Mouse (Mus musculus) MEL (cell line): ENCODE measurements around the gene Pigx.

ENCODE experiments used
- BHLHE40 ChIP-seq: IDR thresholded peaks from 2 replicates; pipeline ENCODE4 v1.6.1; 2012; ENCODE audit warnings: low read depth, mild to moderate bottlenecking, inconsistent platforms, low read length, improper control_type of control experiment, borderline replicate concordance
- CHD1 ChIP-seq: IDR thresholded peaks from 2 replicates; pipeline ENCODE4 v1.6.1; 2012; ENCODE audit warnings: low read depth, mild to moderate bottlenecking, inconsistent platforms, low read length, improper control_type of control experiment
- CHD2 ChIP-seq: IDR thresholded peaks from 2 replicates; pipeline ENCODE4 v1.6.1; 2011; ENCODE audit warnings: low read length, improper control_type of control experiment
- CTCF ChIP-seq, 3 experiments: IDR thresholded peaks in 2 of 3; conservative IDR thresholded peaks in 1 of 3; 2 replicates each; pipeline ENCODE4 v1.5.1; 2011 to 2012; ENCODE audit warnings: low read length in 3 of 3, low read depth in 2 of 3, mild to moderate bottlenecking in 2 of 3, improper control_type of control experiment in 1 of 3, inconsistent platforms in 1 of 3, mixed read lengths in 1 of 3, moderate library complexity in 1 of 3; ENCODE audit not compliant: control insufficient read depth in 1 of 3, insufficient read depth in 1 of 3, poor library complexity in 1 of 3, severe bottlenecking in 1 of 3
- EP300 ChIP-seq, 2 experiments: IDR thresholded peaks; 2 replicates each; pipeline ENCODE4 v1.6.1; 2011; ENCODE audit warnings: improper control_type of control experiment in 2 of 2, low read length in 2 of 2, low read depth in 1 of 2, mild to moderate bottlenecking in 1 of 2
- HCFC1 ChIP-seq: IDR thresholded peaks from 2 replicates; pipeline ENCODE4 v1.6.1; 2012; ENCODE audit warnings: low read depth, mild to moderate bottlenecking, inconsistent platforms, low read length, improper control_type of control experiment, moderate library complexity
- MAX ChIP-seq: IDR thresholded peaks from 2 replicates; pipeline ENCODE4 v1.6.1; 2011; ENCODE audit warnings: low read length, improper control_type of control experiment
- NELFE ChIP-seq: IDR thresholded peaks from 2 replicates; pipeline ENCODE4 v1.6.1; 2011; ENCODE audit warnings: low read depth, low read length, improper control_type of control experiment
- POLR2A ChIP-seq, 2 experiments: IDR thresholded peaks; 2 replicates each; pipeline ENCODE4 v1.6.1; 2011 to 2012; ENCODE audit warnings: low read length in 2 of 2, mild to moderate bottlenecking in 2 of 2, control low read depth in 1 of 2, improper control_type of control experiment in 1 of 2, low read depth in 1 of 2, moderate library complexity in 1 of 2; ENCODE audit not compliant: control insufficient read depth in 1 of 2, insufficient read depth in 1 of 2, poor library complexity in 1 of 2
- POLR2AphosphoS2 ChIP-seq: IDR thresholded peaks from 2 replicates; pipeline ENCODE4 v1.6.1; 2011; ENCODE audit warnings: low read length, improper control_type of control experiment
- ZKSCAN1 ChIP-seq: IDR thresholded peaks from 2 replicates; pipeline ENCODE4 v1.6.1; 2012; ENCODE audit warnings: low read depth, mild to moderate bottlenecking, inconsistent platforms, low read length, improper control_type of control experiment, moderate library complexity

GRCm38 (mm10) chr16:32124444-32125335 is 25.1 kb upstream of the Pigx start:
- no peak for TF ChIP-seq POLR2A (IDR thresholded peaks at IDR 0.05; ENCODE audit: control insufficient read depth in 1 of 2, insufficient read depth in 1 of 2, low read depth in 1 of 2, low read length in 2 of 2, poor library complexity in 1 of 2)
- no peak for TF ChIP-seq ZKSCAN1
- TF ChIP-seq CTCF (IDR thresholded peaks at IDR 0.05 in 2 of 3, conservative IDR thresholded peaks at IDR 0.05 in 1 of 3; ENCODE audit: control insufficient read depth in 1 of 3, insufficient read depth in 1 of 3, low read depth in 2 of 3, low read length in 3 of 3, poor library complexity in 1 of 3, severe bottlenecking in 1 of 3): no peak
- no peak for TF ChIP-seq POLR2AphosphoS2
- no peak for TF ChIP-seq HCFC1
- no peak for TF ChIP-seq MAX
- TF ChIP-seq CHD1: no peak
- TF ChIP-seq NELFE: no peak
- no peak for TF ChIP-seq CHD2
- no peak for TF ChIP-seq EP300 (IDR thresholded peaks at IDR 0.05; ENCODE audit: low read depth in 1 of 2, low read length in 2 of 2)
- TF ChIP-seq BHLHE40: no peak
